Mouse (Mus musculus) spleen, postnatal 36 days (tissue): ENCODE data around the gene Sfxn2.
A peak's percentile ranks its signal among the peaks of the same experiment; 100 is the strongest.

Source experiments
- DNase-seq, 2 experiments: peaks; one replicate each; pipeline ENCODE4 v3.0.0; 2022; ENCODE audit warnings: low spot score in 2 of 2, mixed read lengths in 1 of 2

Sfxn2 gene

DNA sequence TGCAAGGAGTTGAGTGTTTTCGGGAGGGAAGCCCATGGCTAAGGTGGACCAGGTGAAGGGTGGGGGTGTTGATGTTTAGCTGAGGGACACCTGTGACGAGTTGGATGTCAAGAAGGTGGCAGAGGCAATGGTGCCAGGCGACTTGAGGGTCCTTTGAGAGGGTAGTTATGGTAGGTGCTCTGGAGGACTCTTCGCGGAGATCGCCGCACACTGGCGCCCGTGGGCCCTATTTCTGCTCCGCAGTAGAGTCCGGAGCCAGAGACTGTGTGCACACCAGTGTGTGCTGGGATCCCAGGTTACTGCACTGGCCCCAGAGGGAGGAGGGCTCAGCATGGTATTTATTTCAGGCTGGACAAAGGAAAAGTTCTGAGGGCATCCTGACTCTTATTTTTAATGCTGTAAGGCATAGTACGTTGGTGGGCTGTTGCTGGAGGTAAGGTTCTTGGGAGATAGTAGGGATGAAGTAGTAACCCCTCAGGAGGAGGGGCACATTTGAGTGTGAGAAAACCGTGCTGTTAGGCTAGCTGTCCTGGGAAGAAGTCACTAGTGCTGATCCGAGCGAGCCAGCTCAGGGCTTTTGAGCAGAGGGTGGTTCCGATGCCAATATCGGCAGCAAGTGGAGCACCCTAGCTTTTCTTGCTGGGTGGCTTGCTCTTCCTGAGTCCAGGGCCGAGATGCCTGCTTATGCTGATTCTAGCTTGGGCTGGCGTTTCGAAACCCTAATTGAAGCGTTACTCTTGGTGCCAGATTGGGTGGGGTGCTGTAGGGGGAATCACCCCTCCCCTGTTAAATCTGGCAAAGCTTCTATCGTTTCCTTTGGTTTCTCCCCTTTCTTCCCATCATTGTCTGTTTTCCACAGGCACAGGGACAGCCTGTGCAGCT, 26.5 kb downstream of the Sfxn2 start:
- DNase-seq: no peak

GRCm38 (mm10) chr19:46600371-46600770, 27.2 kb downstream of the Sfxn2 start:
- DNase-seq: no peak

DNA sequence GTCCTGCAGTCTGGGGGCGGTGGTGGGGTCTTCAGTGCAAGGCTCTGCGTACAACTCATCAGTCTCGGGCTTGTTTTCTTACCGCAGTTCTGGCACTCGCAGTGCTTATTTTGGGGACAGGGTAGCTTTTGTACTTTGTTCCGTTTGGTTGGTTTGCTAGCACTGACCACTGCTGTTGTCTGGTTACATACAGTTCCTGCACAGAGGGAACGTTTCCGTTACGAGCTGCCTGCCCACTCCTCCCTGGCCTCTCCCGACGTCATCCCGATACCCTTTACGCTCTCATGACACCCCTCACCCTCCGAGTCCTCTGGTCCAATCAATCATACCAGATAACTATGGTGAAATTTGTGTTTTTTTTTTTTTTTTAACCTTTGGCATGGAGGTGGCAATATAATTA, 28.3 kb downstream of the Sfxn2 start:
- no peak for DNase-seq

- no peak for DNase-seq
Observed at GRCm38 (mm10) chr19:46602406-46602805, 29.2 kb downstream of the Sfxn2 start.

DNA sequence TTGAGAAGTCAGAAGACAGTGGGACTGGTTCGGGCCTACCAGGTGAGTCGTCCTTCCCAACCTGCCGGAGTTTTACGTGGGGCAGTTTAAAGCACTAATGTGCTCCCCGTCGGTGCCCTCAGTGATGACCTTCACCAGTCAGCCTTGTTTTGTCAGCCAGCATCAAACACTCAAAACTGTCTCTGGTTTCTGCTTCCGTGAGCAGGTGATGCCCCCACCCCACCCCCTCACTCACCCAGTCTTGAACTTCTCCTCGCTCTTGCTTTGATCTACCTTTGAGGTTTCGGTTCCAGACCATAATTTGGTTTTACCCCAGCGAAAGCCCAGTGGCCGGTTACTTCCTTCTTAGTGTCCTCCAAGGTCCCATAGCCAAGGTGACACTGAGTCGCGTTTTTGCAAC, 33.6 kb downstream of the Sfxn2 start:
- no peak for DNase-seq

- DNase-seq: peak; percentile 32 to 35
Observed at GRCm38 (mm10) chr19:46607424-46607823, 34.3 kb downstream of the Sfxn2 start.

- DNase-seq: no peak
Observed at GRCm38 (mm10) chr19:46608158-46608557, 35.0 kb downstream of the Sfxn2 start.

- DNase-seq: no peak
Observed at GRCm38 (mm10) chr19:46616378-46616777, 43.2 kb downstream of the Sfxn2 start.

- no peak for DNase-seq
Observed at GRCm38 (mm10) chr19:46617361-46617760, 44.2 kb downstream of the Sfxn2 start.

GRCm38 (mm10) chr19:46618322-46618721, 45.2 kb downstream of the Sfxn2 start:
- peak; percentile 19 to 35 for DNase-seq

DNA sequence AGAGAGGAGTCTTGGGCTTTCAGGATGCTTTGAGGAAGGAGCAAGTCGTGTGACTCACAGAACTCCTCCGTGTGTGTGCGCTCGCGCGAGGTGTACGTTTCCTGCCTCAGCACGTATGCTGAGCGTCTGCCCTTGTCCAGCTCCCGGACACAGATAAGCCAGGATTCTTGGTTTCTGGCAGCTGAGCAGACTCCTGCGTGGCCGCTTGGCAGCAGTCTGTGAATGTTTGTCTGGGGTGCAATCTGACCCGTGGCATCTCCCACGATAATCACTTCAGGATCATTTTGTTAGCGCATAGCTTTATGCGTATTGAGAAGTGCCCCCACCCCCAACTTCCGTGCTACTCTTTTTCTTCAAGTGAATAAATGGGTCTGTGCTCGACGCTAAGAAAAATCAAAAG, 45.8 kb downstream of the Sfxn2 start:
- no peak for DNase-seq

- no peak for DNase-seq
Observed at GRCm38 (mm10) chr19:46619518-46619917, 46.4 kb downstream of the Sfxn2 start.

GRCm38 (mm10) chr19:46620016-46620808, 47.0 kb downstream of the Sfxn2 start:
- DNase-seq: no peak

GRCm38 (mm10) chr19:46621236-46622183, 48.3 kb downstream of the Sfxn2 start:
- no peak for DNase-seq

DNA sequence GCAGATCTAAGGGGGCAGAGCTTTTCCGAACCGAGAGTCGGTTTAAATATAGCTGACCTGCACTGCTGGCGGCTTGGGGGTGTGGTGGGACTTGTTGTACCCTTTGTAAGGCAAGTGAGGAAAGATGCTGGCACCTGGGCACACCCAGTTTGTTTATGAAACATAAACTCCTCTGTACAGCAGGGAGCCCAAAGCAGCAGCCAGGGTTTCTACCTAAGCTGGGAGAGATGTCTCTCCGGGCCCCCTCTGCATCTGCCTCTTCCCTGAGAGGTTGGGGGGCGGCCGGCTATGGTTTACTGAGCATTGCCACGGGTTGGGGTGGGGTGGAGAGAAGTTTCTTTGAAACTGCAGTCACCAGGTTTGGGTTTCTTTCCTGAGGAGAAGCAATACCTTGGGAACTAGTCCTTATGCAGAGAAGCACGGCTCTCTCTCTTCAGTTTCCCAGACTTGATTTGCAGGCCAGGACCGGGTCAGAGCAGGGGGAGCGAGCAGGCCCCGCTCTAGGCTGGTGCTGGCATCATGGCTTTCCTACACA, 49.6 kb downstream of the Sfxn2 start:
- no peak for DNase-seq

DNA sequence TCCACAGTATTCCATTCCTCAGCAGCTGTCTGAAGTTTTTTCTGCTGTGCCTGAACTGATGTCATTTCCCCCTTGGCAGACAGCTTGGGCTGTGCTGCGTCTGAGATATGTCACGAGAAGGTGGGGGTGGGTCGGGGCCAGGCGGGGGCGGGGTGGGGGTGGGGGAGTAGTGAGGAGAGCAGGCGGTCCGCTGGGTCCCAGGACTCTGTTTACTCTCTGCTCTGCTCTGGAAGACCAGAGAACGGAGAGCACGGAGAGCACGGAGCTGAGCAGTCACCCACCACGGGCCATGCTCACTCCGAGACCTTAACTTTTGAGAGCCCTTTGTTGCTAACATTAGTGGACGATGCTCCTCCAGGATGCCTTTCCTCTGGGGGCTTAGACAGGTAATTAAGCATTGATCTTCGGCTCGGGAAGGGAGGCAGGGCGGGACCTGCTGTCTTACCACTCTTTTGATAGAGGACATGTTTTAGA, 50.1 kb downstream of the Sfxn2 start:
- no peak for DNase-seq

- DNase-seq: no peak
Observed at GRCm38 (mm10) chr19:46623790-46624772, 50.9 kb downstream of the Sfxn2 start.

DNA sequence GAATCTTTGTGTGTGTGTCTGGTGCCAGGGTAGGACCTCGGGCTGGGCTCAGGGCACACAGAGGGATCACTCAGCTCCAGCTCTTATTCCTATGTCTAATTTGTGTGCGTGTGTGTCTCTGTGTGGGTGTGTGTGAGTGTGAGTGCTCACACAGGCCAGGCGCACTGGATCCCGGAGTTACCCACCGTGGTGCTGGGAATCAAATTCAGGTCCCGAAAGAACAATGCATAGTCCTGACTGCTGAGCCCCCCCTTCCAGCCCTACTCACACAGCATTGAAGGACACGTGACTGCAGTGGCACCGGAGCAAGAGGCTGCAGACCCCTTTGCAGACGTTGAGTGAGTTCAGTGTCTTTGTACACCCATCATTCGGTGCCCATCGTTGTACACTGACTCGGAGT, 51.9 kb downstream of the Sfxn2 start:
- DNase-seq: no peak

- DNase-seq: no peak
Observed at GRCm38 (mm10) chr19:46625519-46625918, 52.4 kb downstream of the Sfxn2 start.

- no peak for DNase-seq
Observed at GRCm38 (mm10) chr19:46628403-46628802, 55.2 kb downstream of the Sfxn2 start.
